Mouse (Mus musculus): ENCODE measurements at regions not wholly inside any gene's neighbourhood (a gene's known extent, or its start where the extent isn't known, plus 50 kb on each side); places are given as distances from the start of the nearest gene placed in this dataset.

DNA sequence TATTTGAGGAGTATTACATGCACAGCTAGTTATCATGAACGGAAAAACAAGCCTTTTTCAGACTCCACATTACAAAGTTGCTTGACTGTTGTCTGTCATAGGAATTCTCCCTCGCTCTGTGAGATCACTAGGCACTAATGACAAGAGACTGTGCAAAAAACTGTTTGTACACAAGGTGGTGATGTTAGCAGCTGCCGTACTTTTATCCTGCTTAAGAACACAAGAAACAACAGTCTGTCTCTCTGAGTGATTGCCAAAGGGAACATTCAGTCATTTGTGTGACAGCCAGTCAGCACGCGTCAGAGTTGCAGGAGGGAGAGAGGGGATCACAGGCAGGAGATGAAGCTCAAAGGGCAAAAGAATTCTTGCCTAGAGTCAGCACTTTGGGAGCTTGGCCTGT is 141.0 kb upstream of the Sox2 start:
- Histone ChIP-seq H3K4me1 (ENCODE audit: control insufficient read depth, insufficient read depth, low read length) (peaks cover 10% of the 10 kb centered on the region; the same call in 1 of the 2 replicates), H3K9me3 (replicated peaks; ENCODE audit: control insufficient read depth, low read length) (0 out of 2 replicates have a peak, but pooled peaks cover 3% of the 10 kb centered on the region), H3K9ac (ENCODE audit: low read length) (no peak overlapping the region), H3K27me3 (replicated peaks; ENCODE audit: control insufficient read depth, insufficient read depth, low read length) (no peaks in the 10 kb centered on the region), H3K4me3 (ENCODE audit: low read depth, low read length) (no peak overlapping the region), H3K4me2 (ENCODE audit: low read length) (no peak overlapping the region), H3K36me3 (ENCODE audit: control insufficient read depth, insufficient read depth, low read length) (no peaks in the 10 kb centered on the region), H3K27ac (ENCODE audit: low read depth, low read length) (no peak overlapping the region)
- ATAC-seq (peak; percentile 38; the same call in 1 of the 2 replicates), DNase-seq (ENCODE audit: low spot score) (peak; percentile 79)
- 17% methylated on average over 5 of the region's 5 CpGs for WGBS

GRCm38 (mm10) chr3:34504573-34504894 is 145.7 kb upstream of the Sox2 start:
- WGBS = 6% methylated on average over 3 of the region's 3 CpGs
- no peak overlapping the region for H3K27ac ChIP-seq (ENCODE audit: low read depth, low read length)
- H3K36me3 ChIP-seq (ENCODE audit: control insufficient read depth, insufficient read depth, low read length) = no peaks in the 10 kb centered on the region
- peak overlapping the region; percentile 16; the same call in 1 of the 2 replicates for H3K4me2 ChIP-seq (ENCODE audit: low read length)
- H3K9ac ChIP-seq (ENCODE audit: low read length) = no peak overlapping the region
- no peaks in the 10 kb centered on the region for H3K27me3 ChIP-seq (replicated peaks; ENCODE audit: control insufficient read depth, insufficient read depth, low read length)
- peak; percentile 58 for ATAC-seq
- DNase-seq (ENCODE audit: low spot score) = no peak
- no peak overlapping the region for H3K4me3 ChIP-seq (ENCODE audit: low read depth, low read length)
- no peaks in the 10 kb centered on the region for H3K9me3 ChIP-seq (replicated peaks; ENCODE audit: control insufficient read depth, low read length)
- peaks cover 10% of the 10 kb centered on the region; the same call in 1 of the 2 replicates for H3K4me1 ChIP-seq (ENCODE audit: control insufficient read depth, insufficient read depth, low read length)

DNA sequence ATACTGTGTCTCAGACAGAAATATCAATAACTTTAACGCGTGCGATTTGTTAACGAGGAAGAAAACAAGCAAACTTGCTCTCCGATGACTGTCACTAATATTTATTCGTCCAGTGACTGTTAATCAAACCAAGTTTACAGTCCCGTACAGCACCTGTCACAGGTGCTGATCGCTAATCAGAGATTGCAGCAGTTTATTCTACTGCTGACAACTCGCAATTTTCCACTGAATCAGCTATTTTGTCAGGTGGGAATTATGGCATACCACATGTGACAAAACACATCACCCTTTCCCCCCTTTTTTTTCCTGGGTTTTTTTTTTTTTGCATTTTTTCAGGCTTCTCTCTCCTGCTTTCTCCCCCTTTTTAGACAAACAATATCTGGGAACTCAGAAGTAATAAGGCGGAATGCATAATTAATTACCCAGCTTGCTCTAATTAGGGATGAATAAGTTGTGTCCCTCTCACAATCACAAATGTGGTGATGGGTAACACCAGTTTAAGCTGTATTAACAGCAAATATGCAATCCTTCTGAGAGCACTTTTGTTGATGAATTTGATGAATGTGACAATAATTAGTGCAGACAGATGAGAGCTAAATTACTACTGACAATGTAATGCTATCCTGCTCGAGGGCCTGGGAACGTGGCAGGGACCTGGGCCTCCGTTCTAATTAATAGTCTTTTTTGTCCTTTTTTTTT is 146.2 kb upstream of the Sox2 start:
- Histone ChIP-seq H3K4me1 (ENCODE audit: control insufficient read depth, insufficient read depth, low read length) (peaks cover 6% of the 10 kb centered on the region; the same call in 1 of the 2 replicates), H3K27me3 (replicated peaks; ENCODE audit: control insufficient read depth, insufficient read depth, low read length) (no peaks in the 10 kb centered on the region), H3K36me3 (ENCODE audit: control insufficient read depth, insufficient read depth, low read length) (no peaks in the 10 kb centered on the region), H3K27ac (ENCODE audit: low read depth, low read length) (no peak overlapping the region; the same call in 1 of the 2 replicates), H3K4me3 (ENCODE audit: low read depth, low read length) (no peak overlapping the region), H3K9ac (ENCODE audit: low read length) (no peak overlapping the region), H3K9me3 (replicated peaks; ENCODE audit: control insufficient read depth, low read length) (no peaks in the 10 kb centered on the region), H3K4me2 (ENCODE audit: low read length) (0 out of 2 replicates have a peak overlapping the region, but pooled peaks have one; percentile 16)
- DNase-seq (ENCODE audit: low spot score) (peak; percentile 95), ATAC-seq (peak; percentile 94)
- WGBS = 8% methylated on average over 13 of the region's 13 CpGs

- Histone ChIP-seq H3K27me3 (replicated peaks; ENCODE audit: control insufficient read depth, insufficient read depth, low read length) (no peaks in the 10 kb centered on the region), H3K4me2 (ENCODE audit: low read length) (no peak overlapping the region), H3K27ac (ENCODE audit: low read depth, low read length) (no peak overlapping the region), H3K36me3 (ENCODE audit: control insufficient read depth, insufficient read depth, low read length) (no peaks in the 10 kb centered on the region), H3K9me3 (replicated peaks; ENCODE audit: control insufficient read depth, low read length) (no peaks in the 10 kb centered on the region), H3K4me1 (ENCODE audit: control insufficient read depth, insufficient read depth, low read length) (no peaks in the 10 kb centered on the region), H3K9ac (ENCODE audit: low read length) (no peak overlapping the region), H3K4me3 (ENCODE audit: low read depth, low read length) (no peak overlapping the region)
- 88% methylated on average over 8 of the region's 8 CpGs for WGBS
- peak; percentile 18 for DNase-seq (ENCODE audit: low spot score)
- ATAC-seq = no peak
These were observed 153.4 kb upstream of the Sox2 start for GRCm38 (mm10) chr3:34496839-34497238.

DNA sequence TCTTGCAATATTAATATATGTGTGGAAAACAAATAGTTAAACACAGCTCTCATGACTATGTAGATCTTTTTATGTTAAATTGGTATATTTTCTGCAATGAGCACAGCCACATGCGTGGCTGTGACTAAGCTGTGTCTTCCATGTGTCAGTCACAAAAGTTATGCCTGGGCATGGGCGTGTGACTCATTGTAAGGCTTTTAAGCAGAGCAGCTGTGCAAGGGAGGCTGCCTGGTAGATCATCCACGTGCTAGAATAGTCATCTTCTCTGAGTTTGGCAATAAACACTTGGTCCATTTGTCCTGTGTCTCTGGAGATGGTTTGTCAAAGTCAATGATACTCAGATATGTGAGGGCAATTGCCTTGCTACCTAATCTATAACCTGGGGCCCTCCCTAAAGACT is 154.6 kb upstream of the Sox2 start:
- DNase-seq (ENCODE audit: low spot score) (no peak), ATAC-seq (no peak)
- Histone ChIP-seq H3K27ac (ENCODE audit: low read depth, low read length) (no peak overlapping the region), H3K9ac (ENCODE audit: low read length) (no peak overlapping the region), H3K9me3 (replicated peaks; ENCODE audit: control insufficient read depth, low read length) (no peaks in the 10 kb centered on the region), H3K4me3 (ENCODE audit: low read depth, low read length) (no peak overlapping the region), H3K36me3 (ENCODE audit: control insufficient read depth, insufficient read depth, low read length) (no peaks in the 10 kb centered on the region), H3K27me3 (replicated peaks; ENCODE audit: control insufficient read depth, insufficient read depth, low read length) (no peaks in the 10 kb centered on the region), H3K4me2 (ENCODE audit: low read length) (no peak overlapping the region), H3K4me1 (ENCODE audit: control insufficient read depth, insufficient read depth, low read length) (no peaks in the 10 kb centered on the region)
- WGBS = 83% methylated on average over 3 of the region's 3 CpGs

DNA sequence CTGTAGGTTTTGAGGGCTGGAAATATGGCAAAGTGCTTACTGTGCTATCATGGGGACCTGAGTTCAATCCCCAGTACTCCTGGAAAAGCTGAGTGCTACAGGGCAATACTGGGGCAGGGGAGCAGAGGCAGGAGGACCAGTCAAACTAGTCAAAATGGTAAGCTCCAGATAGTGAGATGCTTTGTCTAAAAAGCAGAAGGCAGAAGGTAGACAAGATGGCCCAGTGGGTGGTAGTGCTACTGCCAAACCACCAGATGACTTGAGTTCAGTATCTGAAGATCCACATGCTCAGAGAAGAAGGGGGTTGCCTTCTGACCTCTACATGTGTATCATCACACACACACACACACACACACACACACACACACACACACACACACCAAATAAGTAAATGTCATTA is 156.3 kb upstream of the Sox2 start:
- H3K4me3 ChIP-seq (ENCODE audit: low read depth, low read length) = no peak overlapping the region
- H3K36me3 ChIP-seq (ENCODE audit: control insufficient read depth, insufficient read depth, low read length) = no peaks in the 10 kb centered on the region
- H3K4me1 ChIP-seq (ENCODE audit: control insufficient read depth, insufficient read depth, low read length) = no peaks in the 10 kb centered on the region
- H3K27me3 ChIP-seq (replicated peaks; ENCODE audit: control insufficient read depth, insufficient read depth, low read length) = no peaks in the 10 kb centered on the region
- H3K4me2 ChIP-seq (ENCODE audit: low read length) = no peak overlapping the region
- DNase-seq (ENCODE audit: low spot score) = no peak
- no peak overlapping the region for H3K27ac ChIP-seq (ENCODE audit: low read depth, low read length)
- ATAC-seq = no peak
- H3K9me3 ChIP-seq (replicated peaks; ENCODE audit: control insufficient read depth, low read length) = no peaks in the 10 kb centered on the region
- no peak overlapping the region for H3K9ac ChIP-seq (ENCODE audit: low read length)

DNA sequence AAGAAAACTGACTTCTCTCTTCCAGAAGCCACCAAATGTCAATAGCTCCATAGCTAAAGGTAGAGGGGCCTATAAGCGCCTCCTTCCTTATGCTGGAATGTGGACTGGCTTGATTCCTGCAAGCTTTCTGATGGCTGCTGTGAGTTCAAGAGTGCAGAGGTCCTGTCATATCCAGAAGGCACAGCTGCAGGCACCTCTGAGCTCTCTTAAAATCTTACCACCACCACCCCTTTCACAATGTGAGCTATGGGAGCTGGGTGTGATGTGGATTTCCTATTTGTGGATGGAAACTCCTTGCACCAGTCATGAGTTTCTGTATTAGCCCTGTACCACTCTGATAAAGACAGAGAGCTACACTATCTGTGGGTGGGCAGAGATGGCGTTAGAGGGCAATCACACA is 161.2 kb upstream of the Sox2 start:
- H3K4me2 ChIP-seq (ENCODE audit: low read length) = no peak overlapping the region
- DNase-seq (ENCODE audit: low spot score) = no peak
- ATAC-seq = no peak
- H3K9me3 ChIP-seq (replicated peaks; ENCODE audit: control insufficient read depth, low read length) = no peaks in the 10 kb centered on the region
- peaks cover 8% of the 10 kb centered on the region for H3K4me1 ChIP-seq (ENCODE audit: control insufficient read depth, insufficient read depth, low read length)
- no peaks in the 10 kb centered on the region for H3K27me3 ChIP-seq (replicated peaks; ENCODE audit: control insufficient read depth, insufficient read depth, low read length)
- no peak overlapping the region for H3K9ac ChIP-seq (ENCODE audit: low read length)
- no peaks in the 10 kb centered on the region for H3K36me3 ChIP-seq (ENCODE audit: control insufficient read depth, insufficient read depth, low read length)
- H3K27ac ChIP-seq (ENCODE audit: low read depth, low read length) = no peak overlapping the region
- H3K4me3 ChIP-seq (ENCODE audit: low read depth, low read length) = no peak overlapping the region
- 88% methylated on average over 2 of the region's 2 CpGs for WGBS

DNA sequence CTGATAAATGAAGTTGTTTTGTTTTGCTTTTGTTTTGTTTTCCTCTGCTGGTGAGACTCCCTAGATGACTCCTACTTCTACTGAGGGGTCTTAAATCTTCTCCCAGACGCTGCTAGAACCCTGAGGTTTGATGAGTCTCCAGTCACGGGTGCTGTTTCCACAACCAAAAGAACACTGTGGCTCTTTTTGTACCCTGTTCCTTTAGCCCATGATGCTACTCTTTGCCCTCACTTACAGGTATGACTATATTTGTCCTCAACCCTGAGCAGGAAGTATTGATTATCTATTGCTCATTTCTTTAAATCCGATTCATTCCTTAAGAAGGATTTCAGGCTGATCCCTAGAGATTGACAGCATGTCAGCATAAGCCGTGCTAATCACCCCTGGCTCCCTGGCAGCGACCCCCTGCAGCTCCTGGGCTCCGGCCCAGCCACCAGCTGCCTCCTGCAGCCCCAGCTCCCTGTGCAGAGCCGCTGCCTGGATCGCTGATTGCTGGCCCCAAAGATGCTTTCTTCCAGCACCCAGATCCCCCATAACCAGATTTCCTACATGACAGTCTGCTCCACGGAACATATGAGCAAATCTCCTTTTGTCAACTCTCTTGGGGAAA is 163.7 kb upstream of the Sox2 start:
- H3K27ac ChIP-seq (ENCODE audit: low read depth, low read length) = 0 out of 2 replicates have a peak overlapping the region, but pooled peaks have one; percentile 15
- 0 out of 2 replicates have a peak overlapping the region, but pooled peaks have one; percentile 10 for H3K9ac ChIP-seq (ENCODE audit: low read length)
- H3K4me1 ChIP-seq (ENCODE audit: control insufficient read depth, insufficient read depth, low read length) = peaks cover 18% of the 10 kb centered on the region
- no peak overlapping the region for H3K4me2 ChIP-seq (ENCODE audit: low read length)
- peak; percentile 74 for ATAC-seq
- no peak overlapping the region for H3K4me3 ChIP-seq (ENCODE audit: low read depth, low read length)
- H3K27me3 ChIP-seq (replicated peaks; ENCODE audit: control insufficient read depth, insufficient read depth, low read length) = no peaks in the 10 kb centered on the region
- no peaks in the 10 kb centered on the region for H3K9me3 ChIP-seq (replicated peaks; ENCODE audit: control insufficient read depth, low read length)
- H3K36me3 ChIP-seq (ENCODE audit: control insufficient read depth, insufficient read depth, low read length) = no peaks in the 10 kb centered on the region
- WGBS = 3% methylated on average over 9 of the region's 9 CpGs
- peak; percentile 71 for DNase-seq (ENCODE audit: low spot score)

Data from forebrain, embryonic 14.5 days (tissue).